Mouse (Mus musculus) hindbrain, postnatal 0 days (tissue): ENCODE measurements around the gene Rpl29. TPM values are rescaled to one million over a fixed set of nuclear protein-coding genes. Genes with fewer than 3 reads are reported as not detected.

Source experiments
- ATAC-seq: fragments of 200-750 bp; cut with Nextera tagmentation; 2 replicates; pipeline ENCODE4 v1.8.0; 2017; ENCODE audit warnings: mild to moderate bottlenecking, moderate TSS enrichment, moderate library complexity
- DNase-seq: peaks from one replicate; pipeline ENCODE4 v3.0.0-alpha.2; 2015; ENCODE audit warnings: low spot score
- H3K27ac ChIP-seq: fragments of 300-500 bp; sonication (generic); 2 replicates; pipeline ENCODE4 v1.5.1; 2014; ENCODE audit warnings: mild to moderate bottlenecking
- H3K27me3 ChIP-seq: fragments of 300-500 bp; sonication (generic); 2 replicates; pipeline ENCODE4 v1.6.1; 2014; ENCODE audit warnings: low read length, mixed read lengths; ENCODE audit not compliant: insufficient read depth
- H3K36me3 ChIP-seq: fragments of 300-500 bp; sonication (generic); 2 replicates; pipeline ENCODE4 v1.6.1; 2014; ENCODE audit warnings: low read length, mixed read lengths; ENCODE audit not compliant: insufficient read depth
- H3K4me1 ChIP-seq: fragments of 300-500 bp; sonication (generic); 2 replicates; pipeline ENCODE4 v1.6.1; 2014; ENCODE audit warnings: antibody characterized with exemption, low read length, mixed read lengths; ENCODE audit not compliant: insufficient read depth
- H3K4me2 ChIP-seq: fragments of 300-500 bp; sonication (generic); 2 replicates; pipeline ENCODE4 v1.6.1; 2014; ENCODE audit warnings: low read depth, mild to moderate bottlenecking, low read length, moderate library complexity, mixed read lengths
- H3K4me3 ChIP-seq: fragments of 300-500 bp; sonication (generic); 2 replicates; pipeline ENCODE4 v1.5.1; 2014; ENCODE audit warnings: low read length
- H3K9ac ChIP-seq: fragments of 300-500 bp; sonication (generic); replicated peaks from 2 replicates; pipeline ENCODE4 v1.6.1; 2014; ENCODE audit warnings: mild to moderate bottlenecking, low read length, moderate library complexity, mixed read lengths
- H3K9me3 ChIP-seq: fragments of 300-500 bp; sonication (generic); 2 replicates; pipeline ENCODE4 v1.6.1; 2016; ENCODE audit warnings: low read length, mixed read lengths
- CTCF ChIP-seq: IDR thresholded peaks from 2 replicates; pipeline ENCODE4 v1.5.1; 2016; ENCODE audit warnings: antibody characterized with exemption, control low read depth, low read depth
- WGBS: fragments of 180-500 bp; shearing (Covaris S2); extraction: QIAGEN DNeasy Blood & Tissue Kit; methylation state at CpG from one replicate; pipeline ENCODE4 v1.1.7; 2014; 5-methylcytosine and 5-hydroxymethylcytosine counted together
- polyA plus RNA-seq: library from polyadenylated mRNA; unstranded; fragments of >200 nt; fragmentation: Nextera tagmentation; extraction: Ambion mirVana; gene quantifications from 2 replicates; pipeline ENCODE4 v1.2.1, GENCODE M21; 2015
- total RNA-seq: library from RNA; depleted of rRNA; stranded (reverse); fragments of >200 nt; gene quantifications from 2 replicates; pipeline ENCODE4 v1.2.3, GENCODE M21; 2014

Gene Rpl29
- total and polyA plus RNA-seq, 2 experiments from 2014 or later: 689 to 792 TPM

- TF ChIP-seq CTCF: no peak
- no peaks in the 10 kb centered on the region for H3K27me3 ChIP-seq
- peak within 1 kb of the TSS; percentile 93 for H3K27ac ChIP-seq
- H3K36me3 ChIP-seq: peaks cover 6% of the 10 kb centered on the region
- peaks cover 16% of the 10 kb centered on the region; the same call in 1 of the 2 replicates for H3K4me1 ChIP-seq
- DNase-seq (peak; percentile 83), ATAC-seq (peak; percentile 69)
- 15% methylated on average over 26 of the region's 26 CpGs for WGBS
- peak within 1 kb of the TSS; percentile 94 for H3K4me2 ChIP-seq
- H3K4me3 ChIP-seq: peak within 1 kb of the TSS; percentile 50
- H3K9me3 ChIP-seq: no peaks in the 10 kb centered on the region
- H3K9ac ChIP-seq: peak within 1 kb of the TSS; percentile 84
Measured at GRCm38 (mm10) chr9:106465571-106466200, 36.4 kb downstream of the Rpl29 start, which contains the start of gene Gpr62. TSS of gene Gpr62 (minus strand) at chr9:106465938.

- no peak for ATAC-seq
- TF ChIP-seq CTCF: no peak
- no peak for DNase-seq
- H3K9me3 ChIP-seq: no peaks in the 10 kb centered on the region
- peaks cover 16% of the 10 kb centered on the region; the same call in 1 of the 2 replicates for H3K4me1 ChIP-seq
- no peak overlapping the region for H3K9ac ChIP-seq
- no peak overlapping the region for H3K4me3 ChIP-seq
- no peaks in the 10 kb centered on the region for H3K27me3 ChIP-seq
- no peak overlapping the region for H3K27ac ChIP-seq
- peaks cover 5% of the 10 kb centered on the region for H3K36me3 ChIP-seq
- no peak overlapping the region for H3K4me2 ChIP-seq
- 95% methylated on average over 6 of the region's 6 CpGs for WGBS
Measured at GRCm38 (mm10) chr9:106466721-106467120, 37.5 kb downstream of the Rpl29 start.

GRCm38 (mm10) chr9:106467746-106468145 lies 38.5 kb downstream of the Rpl29 start:
- H3K27ac ChIP-seq: no peak overlapping the region
- H3K9me3 ChIP-seq: no peaks in the 10 kb centered on the region
- H3K9ac ChIP-seq: no peak overlapping the region
- DNase-seq (no peak), ATAC-seq (no peak)
- WGBS: 81% methylated on average over 7 of the region's 7 CpGs
- no peaks in the 10 kb centered on the region for H3K27me3 ChIP-seq
- H3K36me3 ChIP-seq: no peaks in the 10 kb centered on the region
- H3K4me3 ChIP-seq: no peak overlapping the region
- no peak overlapping the region for H3K4me2 ChIP-seq
- H3K4me1 ChIP-seq: peaks cover 16% of the 10 kb centered on the region; the same call in 1 of the 2 replicates
- TF ChIP-seq CTCF: no peak

DNA sequence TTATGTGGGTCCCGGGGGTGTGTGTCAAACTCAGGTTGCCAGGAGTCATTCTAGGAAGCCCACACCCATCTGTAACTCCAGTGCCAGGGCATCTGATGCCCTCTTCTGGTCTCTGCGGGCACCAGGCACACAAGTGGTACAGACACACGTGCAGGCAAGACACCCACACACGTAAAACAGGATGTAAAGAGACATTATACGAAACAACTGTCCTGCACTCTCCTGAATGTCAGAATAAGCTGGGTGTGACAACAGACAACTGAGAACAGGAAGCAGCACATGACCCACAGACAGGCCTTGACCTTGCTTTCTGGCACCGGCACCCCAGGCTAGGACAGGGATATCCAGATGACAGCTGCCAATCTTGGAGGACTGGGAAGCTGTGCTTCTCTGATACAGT lies 40.1 kb downstream of the Rpl29 start:
- peaks cover 21% of the 10 kb centered on the region; the same call in 1 of the 2 replicates for H3K4me1 ChIP-seq
- no peak overlapping the region for H3K4me2 ChIP-seq
- DNase-seq (no peak), ATAC-seq (no peak)
- no peak; the same call in 1 of the 2 replicates for TF ChIP-seq CTCF
- 74% methylated on average over 6 of the region's 6 CpGs for WGBS
- H3K9ac ChIP-seq: no peak overlapping the region
- no peaks in the 10 kb centered on the region for H3K27me3 ChIP-seq
- H3K27ac ChIP-seq: no peak overlapping the region
- H3K36me3 ChIP-seq: no peaks in the 10 kb centered on the region
- H3K4me3 ChIP-seq: no peak overlapping the region
- H3K9me3 ChIP-seq: no peaks in the 10 kb centered on the region

GRCm38 (mm10) chr9:106469776-106470175 lies 40.5 kb downstream of the Rpl29 start:
- ATAC-seq (no peak), DNase-seq (no peak)
- Histone ChIP-seq H3K4me1 (peaks cover 18% of the 10 kb centered on the region; the same call in 1 of the 2 replicates), H3K27ac (no peak overlapping the region), H3K9me3 (no peaks in the 10 kb centered on the region), H3K4me2 (no peak overlapping the region), H3K4me3 (no peak overlapping the region), H3K36me3 (no peaks in the 10 kb centered on the region), H3K9ac (no peak overlapping the region), H3K27me3 (no peaks in the 10 kb centered on the region)
- TF ChIP-seq CTCF: no peak
- WGBS: 68% methylated on average over 9 of the region's 9 CpGs

DNA sequence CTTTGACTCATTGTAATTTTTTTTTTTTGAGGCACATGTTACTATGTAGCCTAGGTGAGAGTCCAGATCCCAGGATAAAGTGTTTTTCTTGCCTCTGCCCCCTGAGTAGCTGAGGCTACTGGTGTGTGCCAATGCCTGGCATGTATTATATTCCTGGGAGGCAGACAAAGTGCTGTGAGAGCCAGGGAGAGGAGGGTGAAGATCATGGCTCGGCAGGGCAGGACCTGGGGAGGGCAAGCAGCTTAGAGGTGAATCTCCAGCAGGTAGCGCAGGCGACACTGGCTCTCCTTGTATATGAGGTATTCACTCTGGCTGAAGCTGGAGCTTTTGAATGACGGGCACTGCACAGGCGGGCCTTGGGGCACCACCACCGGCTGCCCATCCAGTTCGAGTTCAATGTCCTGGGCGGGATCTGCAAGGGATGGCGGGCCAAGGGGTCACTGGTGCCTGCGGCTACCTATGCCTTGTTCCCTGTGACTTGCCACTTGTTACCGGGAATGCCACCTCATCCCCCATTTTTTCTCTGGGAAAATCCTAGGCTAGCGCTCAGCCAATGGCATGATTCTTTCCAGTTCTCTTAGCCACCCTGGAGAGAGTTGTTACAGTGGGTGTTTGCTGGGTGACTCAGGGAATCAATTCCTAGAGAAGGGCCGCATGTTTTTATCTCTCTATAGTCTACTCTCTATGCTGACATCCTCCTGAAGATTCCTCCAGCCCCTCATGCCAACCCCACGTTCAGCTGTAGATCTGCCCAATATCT lies 41.9 kb downstream of the Rpl29 start:
- no peak overlapping the region for H3K27ac ChIP-seq
- no peaks in the 10 kb centered on the region for H3K9me3 ChIP-seq
- no peak for TF ChIP-seq CTCF
- ATAC-seq (no peak), DNase-seq (no peak)
- H3K4me3 ChIP-seq: no peak overlapping the region
- no peaks in the 10 kb centered on the region for H3K27me3 ChIP-seq
- H3K9ac ChIP-seq: no peak overlapping the region
- no peak overlapping the region for H3K4me2 ChIP-seq
- H3K36me3 ChIP-seq: no peaks in the 10 kb centered on the region
- peaks cover 11% of the 10 kb centered on the region; the same call in 1 of the 2 replicates for H3K4me1 ChIP-seq
- whole genome bisulfite sequencing: 65% methylated on average over 14 of the region's 14 CpGs

DNA sequence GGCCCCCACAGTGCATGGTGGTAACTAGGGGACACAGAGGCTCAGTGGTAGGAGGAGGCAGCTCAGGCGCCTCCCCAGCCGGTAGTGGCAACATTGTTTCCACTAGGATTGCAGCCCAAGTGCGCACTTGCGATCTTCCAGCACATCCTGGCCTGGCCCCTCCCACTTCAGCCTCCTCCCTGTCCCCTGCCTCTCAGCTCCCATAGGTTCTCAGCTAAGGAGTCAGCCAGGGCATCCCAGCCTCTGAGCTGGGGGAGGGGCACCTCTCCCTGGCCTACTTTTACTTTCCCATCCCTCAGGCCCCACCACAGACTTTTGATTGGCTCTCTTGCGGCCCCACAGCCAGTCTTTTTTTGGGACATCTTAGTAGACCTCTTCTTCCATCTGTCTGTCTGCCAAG lies 42.6 kb downstream of the Rpl29 start:
- Histone ChIP-seq H3K9me3 (no peaks in the 10 kb centered on the region), H3K4me2 (no peak overlapping the region), H3K27ac (no peak overlapping the region), H3K27me3 (no peaks in the 10 kb centered on the region), H3K9ac (no peak overlapping the region), H3K36me3 (no peaks in the 10 kb centered on the region), H3K4me1 (peaks cover 15% of the 10 kb centered on the region; the same call in 1 of the 2 replicates), H3K4me3 (no peak overlapping the region)
- WGBS: 25% methylated on average over 5 of the region's 5 CpGs
- no peak for DNase-seq
- ATAC-seq: no peak
- peak; percentile 3; the same call in 1 of the 2 replicates for TF ChIP-seq CTCF
